ENCODE assay signal across 15 mouse cellular contexts in genomic region chr2:153514497-153515380, GRCm38 (mm10). TPM values are rescaled to one million over a fixed set of nuclear protein-coding genes. Genes with fewer than 3 reads are reported as not detected.
DNase-seq lines count a peak whose midpoint lies in the region; ATAC-seq and TF ChIP-seq lines count a peak whose summit lies in the region.
"Had no signal": no experiment of that assay in that cellular context is flagged by ENCODE, and none has a peak within 500 bp of the region (broad histone marks: within the 10 kb centered on the region; RNA-seq: fewer than 3 reads in every experiment).

No protein-coding gene starts in this region.

- no peak for TF ChIP-seq CTCF in layer of hippocampus, adult 2 months (conservative IDR thresholded peaks at IDR 0.05)

- ATAC-seq in megakaryocyte progenitor cell, adult 5-6 weeks (replicated peaks; ENCODE audit: poor library complexity) = 0 out of 2 replicates have a peak, but pooled peaks have one; percentile 27
- ATAC-seq: intestine, embryonic 15.5 days had no signal

- H3K27ac ChIP-seq in layer of hippocampus, adult 2 months = no peak overlapping the region
- H3K27ac ChIP-seq: embryonic facial prominence, embryonic 15.5 days; intestine, embryonic 15.5 days; left cerebral cortex, adult 2 months; limb, embryonic 15.5 days had no signal

- DNase-seq in cerebellum, adult 11-12 months = peak; percentile 77
- DNase-seq in cerebellum, postnatal 4 days (ENCODE audit: low spot score in 2 of 2) = no peak
- peak; percentile 30 for DNase-seq in right cerebral cortex, postnatal 14 days
- no peak for DNase-seq in right cerebral cortex, postnatal 4 days
- DNase-seq in lung, adult 18-20 months = peak; percentile 74 to 81
- no peak for DNase-seq in layer of hippocampus, adult 2 months (ENCODE audit: low spot score in 2 of 2)
- DNase-seq in embryo, embryonic 10 days (ENCODE audit: low spot score) = no peak
- DNase-seq: thymus, postnatal 4 days had no signal

- H3K4me3 ChIP-seq in layer of hippocampus, adult 2 months = no peak overlapping the region
- H3K4me3 ChIP-seq: embryonic facial prominence, embryonic 15.5 days; intestine, embryonic 15.5 days; left cerebral cortex, adult 2 months; limb, embryonic 15.5 days had no signal

RNA-seq across cellular contexts. Expression of gene Nol4l, which starts 15.0 kb away (rescaled TPM):
- 3.0 and 4.4 TPM in 2 replicates for total RNA-seq in megakaryocyte progenitor cell, adult 5-6 weeks (2015)
- 1.4 and 3.7 TPM in 2 replicates for total RNA-seq in megakaryocyte progenitor cell, adult 5-6 weeks (2017)
- total RNA-seq in layer of hippocampus, adult 2 months (2021) = 10 to 100 TPM; 47.6 to 52.1 TPM

RNA-seq across cellular contexts. Expression of gene 4930404H24Rik, which starts 22.1 kb away (rescaled TPM):
- total RNA-seq in megakaryocyte progenitor cell, adult 5-6 weeks (2015) = not detected in 2 replicates
- total RNA-seq in megakaryocyte progenitor cell, adult 5-6 weeks (2017) = not detected in 2 replicates
- not detected for total RNA-seq in layer of hippocampus, adult 2 months (2021)
- total RNA-seq: G1E; hematopoietic stem cell, adult 5-6 weeks; left cerebral cortex, adult 2 months had no signal

Comparison
In these comparisons a context has a peak if more than half of its experiments do, and no peak if none do; other contexts are left out.
1. DNase-seq: peak in cerebellum, adult 11-12 months (single experiment), right cerebral cortex, postnatal 14 days (single experiment) and lung, adult 18-20 months (2 of 2); none in cerebellum, postnatal 4 days (0 of 2), right cerebral cortex, postnatal 4 days (single experiment), layer of hippocampus, adult 2 months (0 of 2) and embryo, embryonic 10 days (single experiment).
2. RNA of gene Nol4l, which starts 15.0 kb away (total RNA-seq): 47.6 to 52.1 TPM in layer of hippocampus, adult 2 months; 1.4 to 4.4 TPM in megakaryocyte progenitor cell, adult 5-6 weeks; every median in the first group is over 4 times any median in the second.